Mouse (Mus musculus) heart, postnatal 36 days (tissue): Measurements from ENCODE around the gene Clstn2. TPM values are rescaled to one million over a fixed set of nuclear protein-coding genes. Genes with fewer than 3 reads are reported as not detected.

Experiments used
- DNase-seq, 2 experiments: peaks; one replicate each; pipeline ENCODE4 v3.0.0; 2021 to 2022
- intact Hi-C: fragments of 180-260 bp; cut with DNase I; formaldehyde crosslinking; loops from one replicate; pipeline ENCODE4 v1.15.1; 2025
- total RNA-seq, 2 experiments: library from RNA; stranded (reverse); gene quantifications; 2 replicates each; pipeline ENCODE4 v1.2.3; 2021

The Clstn2 gene
- under 1 TPM; 0.69 to 0.76 TPM for total RNA-seq

DNA sequence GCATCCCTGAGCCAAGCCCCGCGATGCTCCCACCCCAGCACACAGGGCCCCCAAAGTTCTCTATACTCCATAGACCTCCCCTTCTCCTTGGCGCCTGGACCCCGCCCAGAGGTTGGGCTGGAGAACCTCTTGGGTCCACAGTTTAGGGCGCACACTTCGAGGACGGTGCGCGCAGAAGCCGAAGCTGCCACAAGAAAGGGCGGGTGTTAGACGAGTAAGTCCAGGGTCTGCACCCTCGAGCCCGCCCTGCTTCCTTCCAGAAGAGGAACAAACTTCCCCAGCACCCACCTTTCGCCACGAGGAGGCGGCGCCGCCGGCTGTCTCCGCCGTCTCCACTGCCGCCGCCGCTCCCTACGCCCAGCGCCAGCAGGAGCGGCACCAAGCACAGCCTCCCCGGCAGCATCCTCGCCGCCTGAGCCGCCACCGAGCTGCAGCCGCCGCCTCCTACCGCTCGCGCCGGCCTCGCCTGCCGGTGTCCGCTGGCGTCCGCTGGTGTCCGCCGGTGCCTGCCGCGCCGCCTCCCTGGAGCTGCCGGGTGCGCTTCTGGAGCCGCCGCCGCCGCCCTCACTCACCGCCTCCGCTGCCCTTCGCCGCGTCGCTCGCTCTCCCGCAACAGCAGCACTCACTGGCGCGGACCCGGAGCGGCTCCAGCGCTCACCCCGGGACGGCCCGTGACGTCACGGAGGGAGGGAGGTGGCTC is at the start of gene Clstn2:
Clstn2 (minus strand) TSS at position 609 of the 700 bp plus-strand sequence.
- DNase-seq: peak; percentile 26
- intact Hi-C loops: loop anchor here (5.0 kb wide), 1 partner anchor 505 kb away; no protein-coding TSS in a partner anchor

DNA sequence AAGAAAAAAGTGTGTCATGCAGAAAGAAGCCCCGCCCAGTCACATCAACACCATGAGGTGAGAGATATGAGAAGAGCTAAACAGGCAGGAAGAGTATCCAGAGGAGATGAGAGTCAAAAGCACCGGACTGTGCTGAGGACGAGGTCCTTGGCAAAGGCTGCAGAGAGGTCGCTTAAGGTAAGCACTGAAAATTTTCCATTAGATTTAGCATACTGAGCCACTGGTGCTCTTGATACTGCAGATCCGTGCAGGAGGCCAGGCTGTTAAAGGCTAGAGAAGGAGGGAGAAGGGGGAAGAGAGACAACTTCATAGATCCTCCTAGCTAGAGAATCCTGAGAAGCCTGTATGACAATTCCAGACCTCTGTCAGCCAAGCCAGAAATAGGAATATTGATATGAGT is 34.8 kb upstream of the Clstn2 start:
- DNase-seq: no peak
- intact Hi-C loops: no loop called here

DNA sequence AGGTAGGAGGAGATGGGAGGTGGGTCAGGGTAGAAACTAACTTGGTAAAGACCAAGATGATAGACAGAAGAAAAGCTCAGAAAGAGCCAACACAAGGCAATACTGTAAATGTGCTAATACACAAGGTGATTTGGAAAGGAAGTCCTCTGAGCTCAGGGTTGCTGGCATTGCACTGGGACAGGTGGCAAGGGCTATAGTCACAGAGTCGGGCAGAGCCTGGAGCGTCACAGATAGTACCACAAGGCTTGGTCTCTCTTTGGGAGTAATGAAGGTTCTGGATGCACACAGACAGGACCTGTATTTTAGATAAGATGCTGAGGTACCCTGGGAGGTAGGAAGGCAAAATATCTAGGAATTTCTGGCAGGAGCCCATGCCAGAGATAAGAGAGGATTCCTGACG is 28.7 kb upstream of the Clstn2 start:
- DNase-seq: no peak
- intact Hi-C loops: no loop called here

DNA sequence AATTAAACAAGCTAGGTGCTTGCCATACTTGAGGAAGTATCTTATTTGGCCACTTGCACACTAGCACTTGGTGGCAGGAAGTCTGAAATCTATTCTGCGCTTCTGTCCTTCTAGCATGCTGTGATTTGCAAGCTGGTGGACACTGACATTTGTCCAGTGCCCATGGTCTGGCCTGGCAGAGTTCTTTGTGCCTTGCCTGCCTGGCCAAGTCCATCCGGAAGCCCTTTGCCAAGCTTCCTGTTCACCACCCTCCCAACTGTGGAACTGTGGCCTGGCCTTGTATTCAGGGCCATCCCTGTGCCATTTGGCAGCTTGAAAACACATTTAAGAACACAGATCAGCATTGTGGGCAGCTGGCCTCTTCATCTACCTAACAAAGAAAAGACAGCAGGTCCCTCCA is 24.3 kb upstream of the Clstn2 start:
- no peak for DNase-seq
- intact Hi-C loops: no loop called here

DNA sequence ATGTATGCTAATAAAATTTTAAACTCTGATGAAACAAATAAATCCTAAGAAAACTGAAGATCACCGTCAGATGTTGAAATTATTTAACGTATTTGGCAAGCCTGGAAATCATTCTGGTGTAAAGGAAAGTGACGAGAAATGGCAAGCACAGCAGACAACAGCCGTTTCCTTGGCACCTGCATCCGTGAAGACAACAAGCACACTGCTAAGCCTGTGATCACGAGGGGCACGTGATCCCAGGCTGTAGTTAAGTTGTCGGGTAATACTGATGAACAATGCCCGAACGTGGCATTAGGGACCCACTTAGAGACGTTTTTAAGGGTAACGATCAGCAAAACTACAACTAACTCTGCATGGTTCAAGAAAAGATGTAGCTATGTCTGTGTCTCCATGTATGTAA is 18.4 kb upstream of the Clstn2 start:
- DNase-seq: no peak
- intact Hi-C loops: no loop called here

DNA sequence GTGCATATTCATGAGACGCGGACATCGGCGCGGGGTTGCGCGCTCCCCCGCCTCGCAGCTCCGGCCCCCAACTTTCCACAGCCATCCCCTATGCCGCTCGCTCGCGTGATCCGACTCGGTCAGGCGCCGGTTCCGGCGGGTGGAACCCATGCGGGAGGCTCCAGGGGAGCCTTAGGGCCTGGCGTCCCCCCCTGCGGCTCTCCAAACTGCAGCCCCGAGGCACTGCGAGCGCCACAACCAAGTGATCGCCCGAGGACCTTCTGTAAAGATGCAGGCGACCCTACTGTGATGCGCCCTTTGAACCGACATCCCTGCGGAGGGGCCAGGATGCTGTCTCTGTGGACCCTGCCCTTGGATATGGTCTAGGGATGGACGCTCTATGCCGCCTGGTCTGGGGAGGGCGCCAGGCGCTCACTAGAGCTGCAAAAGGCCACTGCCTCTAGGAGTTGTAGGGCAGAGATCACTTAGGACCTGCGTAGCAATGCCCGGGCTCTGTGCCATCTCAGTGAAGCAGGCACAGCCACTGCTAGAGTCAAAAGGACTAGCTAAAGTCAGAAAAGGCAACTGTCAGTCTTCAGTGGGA is 383 bp upstream of the Clstn2 start:
- DNase-seq: peak in 1 of 2 experiments; percentile 7
- intact Hi-C loops: loop anchor here (5.0 kb wide), 1 partner anchor 504 kb away; no protein-coding TSS in a partner anchor

DNA sequence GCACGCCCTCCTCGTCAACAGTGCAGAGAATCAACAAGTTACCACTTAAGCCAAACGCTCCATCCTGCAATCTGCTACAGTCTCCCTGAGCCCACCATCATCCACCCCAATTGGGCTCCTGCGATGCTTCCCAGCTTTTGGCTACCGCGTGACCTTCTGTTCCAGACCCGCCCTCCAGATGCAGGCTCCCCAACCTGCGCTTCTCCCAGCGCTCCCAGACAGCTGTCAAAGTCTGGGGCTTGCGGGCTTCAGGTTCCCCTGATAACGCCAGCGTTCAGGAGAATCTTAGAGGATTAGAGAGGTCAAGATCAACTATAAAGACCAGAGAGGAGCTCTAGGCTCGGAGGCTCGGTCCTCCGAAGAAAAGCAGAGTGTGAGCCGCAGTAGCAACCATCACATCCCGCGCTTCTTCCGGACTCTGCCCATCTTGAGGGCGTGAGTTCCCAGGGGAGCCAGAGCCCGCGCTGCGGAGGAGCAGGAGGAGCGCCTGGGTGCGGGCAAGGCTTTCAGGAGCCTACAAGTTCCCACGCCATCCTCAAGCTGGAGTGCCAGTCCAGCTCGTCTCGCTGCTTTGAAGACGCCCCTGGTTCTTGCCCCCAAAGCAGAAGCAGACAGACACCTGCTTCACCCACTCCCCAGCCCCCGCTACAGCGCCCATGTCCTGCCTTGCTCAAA is 946 bp downstream of the Clstn2 start:
- intact Hi-C loops: loop anchor here (5.0 kb wide), 1 partner anchor 505 kb away; no protein-coding TSS in a partner anchor
- DNase-seq: no peak

DNA sequence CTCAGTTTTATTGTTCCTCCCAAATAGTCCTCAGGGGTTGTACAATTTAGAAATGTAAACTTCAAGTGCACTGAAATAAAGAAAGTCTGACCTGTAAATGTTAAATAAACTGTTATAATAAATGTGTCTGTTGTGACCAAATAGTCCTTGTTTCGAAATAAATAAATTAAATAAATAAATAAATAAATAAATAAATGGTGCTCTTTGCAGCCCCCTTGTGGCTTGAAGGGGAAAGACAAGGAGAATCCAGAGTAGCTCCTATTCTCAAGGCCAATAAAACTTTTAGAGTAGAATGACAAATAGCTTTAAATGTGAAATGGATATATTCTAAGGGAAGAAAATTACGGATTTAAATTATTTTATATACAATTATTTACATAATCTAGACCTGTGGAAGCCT is 2.3 kb downstream of the Clstn2 start:
- peak in 1 of 2 experiments; percentile 7 for DNase-seq
- intact Hi-C loops: loop anchor here (5.0 kb wide), 1 partner anchor 507 kb away; no protein-coding TSS in a partner anchor

DNA sequence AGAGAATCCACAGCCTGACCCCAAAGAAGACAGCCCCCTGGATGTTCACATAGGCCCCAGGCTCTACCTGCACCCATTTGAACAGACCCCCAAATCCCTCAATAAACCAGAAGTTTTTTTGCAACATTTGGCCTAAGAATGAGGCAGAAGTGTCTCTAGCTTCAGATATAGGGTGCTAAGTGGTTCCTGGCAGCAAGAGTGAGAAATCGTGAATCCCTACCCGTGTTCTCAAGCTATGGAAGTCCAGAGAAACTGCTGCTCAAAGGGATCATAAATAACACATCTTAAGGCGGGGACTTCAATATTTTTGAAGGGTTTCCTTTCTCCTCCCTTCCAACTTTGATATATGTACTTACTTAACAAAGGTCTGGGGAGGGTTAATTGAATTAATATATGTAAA is 7.4 kb downstream of the Clstn2 start:
- DNase-seq: no peak
- intact Hi-C loops: no loop called here

DNA sequence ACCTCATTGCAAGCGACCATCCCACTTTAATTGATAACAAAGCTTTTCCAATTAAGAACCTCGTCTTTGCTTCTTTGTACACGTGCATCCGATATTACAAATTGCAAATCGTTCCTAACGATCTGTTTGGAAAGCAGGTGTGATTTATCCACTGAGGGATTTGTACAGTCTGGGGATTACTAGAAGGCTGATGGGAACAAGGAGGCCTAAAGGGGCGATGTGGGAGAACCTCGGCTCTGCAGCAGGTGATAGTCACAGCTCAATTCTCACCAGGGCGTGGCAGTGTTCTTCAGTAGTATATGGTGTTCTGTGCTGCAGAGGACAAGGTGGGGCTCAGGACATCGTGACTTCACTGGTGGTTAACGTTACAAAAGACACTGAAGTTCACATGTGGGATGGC is 9.9 kb downstream of the Clstn2 start:
- DNase-seq: no peak
- intact Hi-C loops: no loop called here

DNA sequence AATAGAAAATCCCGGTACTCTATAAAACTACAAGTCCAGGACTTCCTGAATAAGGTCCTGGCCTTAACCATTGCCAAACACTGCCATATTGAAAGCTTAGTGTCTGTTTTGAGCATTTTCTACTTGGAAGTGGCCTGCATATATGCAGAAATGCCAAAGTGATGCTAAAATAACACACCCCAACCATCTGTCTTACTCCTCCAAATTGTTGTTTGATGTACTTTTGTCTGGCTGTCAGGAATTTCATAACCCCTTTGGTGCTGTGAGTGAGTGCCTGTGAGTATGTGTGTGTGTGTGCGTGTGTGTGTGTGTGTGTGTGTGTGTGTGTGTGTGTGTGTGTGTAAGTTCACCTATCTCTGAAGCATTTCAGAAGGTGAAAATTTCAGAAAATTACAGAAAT is 13.1 kb downstream of the Clstn2 start:
- intact Hi-C loops: no loop called here
- no peak for DNase-seq

DNA sequence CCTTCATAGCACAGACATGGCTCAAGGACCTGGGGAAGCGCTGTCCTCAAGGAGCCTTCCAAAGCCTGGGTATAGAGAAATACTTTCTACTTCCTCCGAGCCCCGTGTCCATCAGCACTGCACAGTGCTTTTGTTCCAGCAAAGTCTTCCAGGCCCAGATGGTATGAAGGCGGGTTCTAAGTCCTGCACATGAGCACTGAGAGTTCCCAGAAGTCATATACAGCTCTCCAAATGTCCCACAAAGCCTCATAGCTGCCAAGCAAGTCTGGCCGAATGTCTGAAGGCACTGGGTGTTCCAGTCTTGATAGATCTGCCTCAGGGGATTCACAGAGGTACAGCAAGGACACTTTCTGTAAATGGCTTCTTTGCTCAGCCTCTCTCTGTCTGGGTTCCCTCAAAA is 14.3 kb downstream of the Clstn2 start:
- intact Hi-C loops: no loop called here
- DNase-seq: no peak

DNA sequence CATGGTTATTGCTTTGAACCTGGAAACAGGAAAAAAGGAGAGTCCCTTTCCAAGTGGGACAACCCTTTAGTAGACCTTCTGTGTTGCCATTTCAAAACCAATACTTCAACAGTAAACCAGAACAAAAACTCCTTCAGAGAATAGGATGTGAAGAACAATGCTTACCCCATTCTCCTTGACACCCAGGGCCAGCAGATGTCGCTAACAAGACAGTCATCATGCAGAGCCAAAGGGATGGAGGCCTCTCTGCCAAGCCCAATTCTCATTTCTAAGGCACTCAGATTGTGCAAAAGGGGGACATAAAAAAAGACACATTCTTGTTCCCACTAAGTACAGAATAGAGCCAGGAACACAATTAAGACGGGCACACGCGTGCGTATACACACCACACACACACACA is 16.4 kb downstream of the Clstn2 start:
- intact Hi-C loops: no loop called here
- DNase-seq: no peak

DNA sequence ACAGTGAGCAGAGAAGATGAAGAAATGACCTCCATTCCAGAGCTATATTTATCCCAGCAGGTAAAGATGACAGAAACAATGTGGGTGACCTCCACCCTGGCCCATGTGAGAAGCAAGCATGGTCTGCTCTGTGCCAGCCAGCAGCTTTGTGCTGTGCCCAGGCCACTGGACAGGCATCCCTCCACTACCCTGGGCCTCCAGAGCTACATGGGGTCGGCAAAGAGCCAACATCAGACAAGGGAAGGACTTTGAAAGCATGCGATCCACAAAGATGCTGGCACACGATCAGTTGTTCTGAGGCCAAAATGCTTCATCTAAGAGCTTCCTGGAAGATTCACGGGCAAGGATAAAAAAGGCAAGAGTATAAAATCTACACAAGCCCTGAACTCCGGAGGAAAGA is 36.6 kb downstream of the Clstn2 start:
- intact Hi-C loops: no loop called here
- no peak for DNase-seq

DNA sequence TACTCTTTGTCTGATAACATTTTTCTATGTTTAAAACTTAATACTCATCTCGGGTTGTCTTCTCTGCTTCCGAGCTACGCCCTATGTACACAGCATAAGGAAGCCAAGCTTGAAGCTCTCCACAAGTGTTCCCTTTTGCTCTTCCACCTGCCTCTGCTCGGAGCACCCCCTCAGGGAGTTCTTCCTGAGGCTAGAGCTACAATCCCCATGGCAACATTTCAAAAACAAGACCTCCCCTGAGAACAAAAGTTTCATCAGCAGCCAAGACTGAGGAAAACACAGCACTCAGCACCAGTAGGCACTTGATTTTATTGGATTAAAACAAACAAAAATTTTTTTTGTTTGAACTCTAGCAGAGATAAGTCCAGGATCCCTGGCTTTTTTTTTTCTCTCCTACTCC is 37.3 kb downstream of the Clstn2 start:
- DNase-seq: no peak
- intact Hi-C loops: no loop called here

DNA sequence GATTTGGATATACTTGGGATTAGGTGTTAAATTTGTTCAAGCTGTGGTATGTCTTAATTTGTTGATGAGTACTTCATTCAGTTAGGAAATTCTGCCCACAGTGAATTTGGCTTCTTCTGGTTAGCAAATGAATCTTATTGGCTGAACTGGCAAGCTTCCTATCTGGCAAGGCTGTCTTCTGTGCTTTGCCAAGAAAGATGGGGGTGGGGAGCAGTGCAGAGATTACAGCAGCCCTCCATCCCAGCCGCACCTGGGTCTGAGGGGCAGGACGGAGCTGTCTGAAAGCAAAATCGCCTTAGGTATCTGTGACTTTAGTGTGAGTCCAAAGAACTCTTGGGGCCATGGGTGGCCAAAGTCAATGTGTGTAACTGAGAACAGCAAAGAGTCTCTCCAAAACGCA is 40.9 kb downstream of the Clstn2 start:
- DNase-seq: no peak
- intact Hi-C loops: no loop called here

DNA sequence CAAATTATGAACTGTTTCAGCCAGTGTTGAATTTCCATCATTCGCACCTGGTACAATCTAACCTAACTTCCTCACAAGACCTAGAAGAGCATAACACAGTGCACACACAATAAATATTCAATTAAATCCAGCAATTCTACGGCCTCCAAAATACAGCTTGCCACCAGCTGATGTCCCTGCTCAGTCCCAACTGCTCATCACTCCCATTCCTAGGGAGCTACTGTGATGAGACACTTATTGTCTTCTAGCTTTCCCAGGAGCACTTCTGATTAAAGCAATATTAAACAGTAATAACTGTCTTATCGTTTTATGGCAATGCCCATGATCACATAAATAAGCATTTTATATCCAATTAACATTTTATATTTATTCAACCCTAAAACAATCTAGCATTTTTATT is 55.6 kb downstream of the Clstn2 start:
- intact Hi-C loops: no loop called here
- DNase-seq: no peak

DNA sequence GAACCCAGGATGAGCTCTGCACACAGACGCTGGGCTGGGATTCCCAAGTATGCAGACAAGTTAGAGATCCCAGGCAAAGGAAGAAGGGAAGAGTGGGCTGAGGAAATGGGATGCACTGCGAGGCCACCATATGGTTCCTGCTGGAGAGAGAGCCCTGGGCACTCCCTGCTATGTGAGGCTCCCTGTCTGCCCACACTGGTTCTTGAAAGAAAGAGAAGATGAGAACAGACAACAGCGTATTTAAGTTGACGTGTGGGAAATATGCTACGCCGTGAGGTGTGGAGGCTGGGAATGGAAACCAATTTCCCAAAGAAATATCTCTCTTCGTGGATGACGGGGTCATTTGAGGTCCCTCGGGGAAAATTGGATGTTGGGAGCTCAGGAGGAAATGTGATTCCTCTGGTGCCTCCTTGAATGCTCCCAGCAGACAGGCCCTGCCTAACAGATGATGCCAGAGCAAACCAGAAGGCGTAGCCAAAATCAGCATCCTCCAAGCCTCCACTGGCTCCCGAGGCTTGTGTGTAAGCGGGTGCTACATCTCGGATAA is 58.1 kb downstream of the Clstn2 start:
- DNase-seq: no peak
- intact Hi-C loops: no loop called here

DNA sequence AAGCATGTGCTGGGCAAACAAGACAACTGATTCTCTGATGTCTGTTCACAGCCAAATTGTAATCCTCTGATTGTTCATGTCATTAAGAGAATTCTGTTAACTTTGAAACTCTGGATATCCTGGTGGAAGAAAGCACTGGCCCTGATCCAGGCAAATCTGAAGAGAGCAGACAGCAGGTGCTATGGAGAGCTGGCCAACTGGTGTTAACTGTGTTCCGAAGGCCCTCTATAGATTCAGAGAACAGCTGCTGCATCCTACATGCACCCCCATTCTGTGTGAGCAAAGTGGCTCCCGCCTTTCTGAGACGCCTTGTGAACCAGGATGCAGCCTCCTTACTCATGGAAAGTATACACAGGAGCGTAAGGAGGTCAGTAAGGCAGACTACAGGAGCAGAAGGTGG is 66.3 kb downstream of the Clstn2 start:
- intact Hi-C loops: no loop called here
- DNase-seq: no peak

DNA sequence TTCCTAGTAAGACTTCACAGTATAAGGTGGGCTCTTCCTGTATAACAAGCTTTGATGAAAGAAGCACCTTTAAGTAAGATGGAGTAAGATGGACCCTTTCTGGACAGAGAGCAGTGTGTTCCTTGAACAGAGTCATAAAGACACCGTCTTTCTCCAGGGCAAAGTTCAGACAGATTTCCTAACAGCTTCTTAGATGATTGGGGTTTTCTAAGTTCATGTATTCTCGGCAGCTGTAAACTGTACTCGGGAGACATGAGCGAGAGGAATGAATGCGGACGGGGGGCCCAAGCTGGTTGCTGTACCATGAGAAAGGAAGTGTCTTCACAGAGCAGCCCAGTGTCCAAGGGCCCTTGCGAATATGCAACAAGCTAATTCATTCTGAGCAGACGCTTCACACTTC is 75.5 kb downstream of the Clstn2 start:
- DNase-seq: no peak
- intact Hi-C loops: no loop called here

DNA sequence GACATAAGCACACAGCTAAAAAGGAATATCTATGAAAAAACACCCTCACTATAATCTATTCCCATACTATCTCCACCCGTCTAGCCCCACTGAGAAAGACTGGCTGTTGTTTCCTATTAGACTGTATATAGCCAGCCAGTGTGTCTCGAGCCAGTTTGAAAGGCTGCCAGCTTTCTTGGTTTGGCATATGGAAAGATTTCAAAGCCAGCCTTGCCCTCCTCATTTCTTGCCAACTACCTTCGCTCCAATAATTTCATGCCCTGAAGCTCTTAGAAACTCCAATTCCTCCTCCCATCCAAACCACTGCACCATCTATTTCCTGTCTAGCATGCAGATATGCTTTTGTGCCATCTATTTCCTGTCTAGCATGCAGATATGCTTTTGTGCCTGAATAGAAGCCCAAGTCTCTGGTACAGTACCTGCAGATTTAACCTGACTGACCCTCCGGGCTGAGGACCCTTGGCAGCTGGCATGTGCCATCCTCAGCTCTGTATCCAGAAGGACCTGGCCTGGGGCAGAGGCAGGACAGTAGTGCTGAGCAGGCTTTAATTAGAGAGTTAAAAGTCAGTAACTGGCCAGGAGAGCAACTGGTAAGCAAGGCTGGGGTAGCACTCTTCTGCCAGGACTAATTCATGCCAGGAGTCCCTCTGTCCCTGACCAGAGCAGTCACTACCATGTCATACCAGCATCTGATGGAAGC is 76.4 kb downstream of the Clstn2 start:
- intact Hi-C loops: no loop called here
- no peak for DNase-seq
